Mouse (Mus musculus): ENCODE measurements around the gene Asb6. TPM values are rescaled to one million over a fixed set of nuclear protein-coding genes. Genes with fewer than 3 reads are reported as not detected.

Asb6 gene
- total RNA-seq (2017): 23.0 and 28.4 TPM in 2 replicates

DNA sequence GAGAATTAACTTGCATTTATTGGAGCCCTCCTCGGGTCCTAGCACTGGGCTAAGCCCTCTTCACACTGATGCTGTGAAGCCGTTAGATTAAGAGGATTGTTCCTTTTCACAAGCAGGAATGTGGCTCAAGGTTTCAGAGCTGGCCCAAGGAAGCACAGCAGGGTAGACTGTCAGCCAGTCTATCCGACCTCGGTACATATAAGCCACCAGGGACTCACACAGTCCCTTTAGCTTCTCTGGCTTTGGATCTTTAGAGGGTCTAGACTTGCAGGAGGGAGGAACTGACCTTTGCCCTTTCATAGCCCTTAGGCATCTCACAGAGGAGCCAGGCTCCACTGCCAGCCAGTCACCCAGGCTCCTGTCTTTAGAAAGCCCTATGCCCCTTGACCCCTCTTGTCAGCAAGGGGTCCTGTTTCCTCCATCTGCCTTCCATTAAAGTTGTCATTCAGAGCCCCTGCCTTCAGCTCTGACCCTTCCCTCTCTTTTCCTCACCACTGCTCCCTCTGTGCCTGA lies at the start of gene Asb6:
Asb6 (minus strand) TSS at position 51 of the 513 bp plus-strand sequence.
- no peak for ATAC-seq (ENCODE audit: extremely low read depth, insufficient number of reproducible peaks, low FRiP score, poor library complexity, severe bottlenecking)

DNA sequence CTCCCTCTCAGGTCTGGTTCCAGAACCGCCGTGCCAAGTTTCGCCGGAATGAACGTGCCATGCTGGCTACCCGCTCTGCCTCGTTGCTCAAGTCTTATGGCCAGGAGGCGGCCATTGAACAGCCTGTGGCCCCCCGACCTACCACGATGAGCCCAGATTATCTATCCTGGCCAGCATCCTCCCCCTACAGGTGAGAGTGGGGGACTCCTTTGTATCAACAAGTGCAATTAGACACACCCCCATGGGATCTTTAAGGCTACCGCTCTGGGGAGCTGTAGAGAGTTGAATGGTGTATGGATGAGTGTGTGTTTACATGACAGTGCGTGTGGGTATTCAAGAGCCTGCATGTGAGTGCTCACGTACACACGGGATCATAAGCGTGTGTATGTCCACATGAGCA lies 49.3 kb upstream of the Asb6 start:
- no peak for ATAC-seq (ENCODE audit: extremely low read depth, insufficient number of reproducible peaks, low FRiP score, poor library complexity, severe bottlenecking)

GRCm38 (mm10) chr2:30875621-30876432 lies 45.7 kb upstream of the Asb6 start:
- no peak for ATAC-seq (ENCODE audit: extremely low read depth, insufficient number of reproducible peaks, low FRiP score, poor library complexity, severe bottlenecking)

GRCm38 (mm10) chr2:30875096-30875495 lies 45.0 kb upstream of the Asb6 start:
- no peak for ATAC-seq (ENCODE audit: extremely low read depth, insufficient number of reproducible peaks, low FRiP score, poor library complexity, severe bottlenecking)

GRCm38 (mm10) chr2:30874445-30874844 lies 44.3 kb upstream of the Asb6 start:
- no peak for ATAC-seq (ENCODE audit: extremely low read depth, insufficient number of reproducible peaks, low FRiP score, poor library complexity, severe bottlenecking)

DNA sequence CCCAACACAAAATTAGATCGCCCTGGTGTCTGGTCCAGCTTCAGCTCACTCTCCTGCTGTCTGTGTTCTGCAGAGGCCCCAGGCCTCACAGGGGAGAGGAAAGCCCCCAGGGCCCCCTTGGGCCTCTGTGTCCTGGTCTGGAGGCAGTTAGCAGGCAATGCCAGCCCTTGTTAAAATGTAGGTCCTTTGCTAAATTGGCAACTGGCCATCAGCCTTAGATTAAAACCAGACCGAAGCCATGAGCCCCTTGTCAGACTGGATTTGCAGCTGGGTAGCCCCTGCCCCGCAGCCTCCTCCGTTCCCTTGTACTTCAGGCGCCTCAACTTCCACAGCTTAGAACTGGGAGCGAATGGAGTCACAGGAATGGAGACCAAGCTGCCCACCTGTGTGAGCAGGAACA lies 42.5 kb upstream of the Asb6 start:
- ATAC-seq (ENCODE audit: extremely low read depth, insufficient number of reproducible peaks, low FRiP score, poor library complexity, severe bottlenecking): no peak

GRCm38 (mm10) chr2:30870863-30871262 lies 40.7 kb upstream of the Asb6 start:
- ATAC-seq (ENCODE audit: extremely low read depth, insufficient number of reproducible peaks, low FRiP score, poor library complexity, severe bottlenecking): no peak

DNA sequence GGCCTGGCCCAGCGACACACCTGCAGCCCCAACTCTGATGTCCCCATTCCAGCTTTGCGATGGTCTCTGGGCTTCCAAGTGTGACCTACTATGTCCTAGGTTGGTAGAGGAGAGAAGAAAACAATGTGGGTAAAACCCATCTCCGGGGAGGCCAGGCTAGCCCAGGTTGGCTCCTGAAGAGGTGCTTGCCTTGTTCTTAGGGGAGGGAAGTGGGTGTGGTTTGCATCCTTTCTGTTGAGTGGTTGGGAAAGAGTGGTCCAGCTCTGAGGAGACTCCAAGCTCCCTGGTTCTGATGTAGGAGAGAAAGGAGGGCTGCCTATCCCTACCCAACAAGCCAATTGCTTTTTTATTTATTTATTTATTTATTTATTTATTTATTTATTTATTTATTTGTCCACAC lies 35.3 kb upstream of the Asb6 start:
- ATAC-seq (ENCODE audit: extremely low read depth, insufficient number of reproducible peaks, low FRiP score, poor library complexity, severe bottlenecking): no peak

DNA sequence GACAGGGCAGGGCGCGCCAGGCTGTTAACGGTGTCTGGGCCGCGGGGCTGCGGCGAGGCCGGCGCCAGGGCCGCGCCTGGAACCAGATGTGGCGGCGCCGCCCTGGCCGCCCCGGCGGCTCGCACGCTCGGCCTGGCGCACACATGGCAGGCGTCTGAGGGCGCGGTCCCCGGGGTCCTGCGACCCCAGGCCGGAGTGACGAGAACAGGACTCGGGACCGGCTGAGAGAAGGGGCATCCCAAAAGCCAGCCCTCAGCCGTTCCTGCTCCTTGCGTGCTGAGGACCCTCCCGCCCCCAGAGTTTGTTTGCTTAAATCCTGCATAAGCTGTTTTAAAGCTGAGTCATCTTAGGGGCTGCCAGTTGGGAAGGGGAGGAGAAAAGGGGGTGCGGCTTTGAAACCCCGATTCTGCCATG lies 34.8 kb upstream of the Asb6 start:
- no peak for ATAC-seq (ENCODE audit: extremely low read depth, insufficient number of reproducible peaks, low FRiP score, poor library complexity, severe bottlenecking)

GRCm38 (mm10) chr2:30863574-30863973 lies 33.4 kb upstream of the Asb6 start:
- ATAC-seq (ENCODE audit: extremely low read depth, insufficient number of reproducible peaks, low FRiP score, poor library complexity, severe bottlenecking): no peak

- no peak for ATAC-seq (ENCODE audit: extremely low read depth, insufficient number of reproducible peaks, low FRiP score, poor library complexity, severe bottlenecking)
These were observed 31.9 kb upstream of the Asb6 start for GRCm38 (mm10) chr2:30862081-30862480.

- ATAC-seq (ENCODE audit: extremely low read depth, insufficient number of reproducible peaks, low FRiP score, poor library complexity, severe bottlenecking): no peak
These were observed 29.6 kb upstream of the Asb6 start for GRCm38 (mm10) chr2:30859782-30860181.

- ATAC-seq (ENCODE audit: extremely low read depth, insufficient number of reproducible peaks, low FRiP score, poor library complexity, severe bottlenecking): no peak
These were observed 26.9 kb upstream of the Asb6 start for GRCm38 (mm10) chr2:30857076-30857475.

GRCm38 (mm10) chr2:30852771-30853313 lies 22.7 kb upstream of the Asb6 start:
- ATAC-seq (ENCODE audit: extremely low read depth, insufficient number of reproducible peaks, low FRiP score, poor library complexity, severe bottlenecking): no peak

- no peak for ATAC-seq (ENCODE audit: extremely low read depth, insufficient number of reproducible peaks, low FRiP score, poor library complexity, severe bottlenecking)
These were observed 20.4 kb upstream of the Asb6 start for GRCm38 (mm10) chr2:30850581-30850980.

DNA sequence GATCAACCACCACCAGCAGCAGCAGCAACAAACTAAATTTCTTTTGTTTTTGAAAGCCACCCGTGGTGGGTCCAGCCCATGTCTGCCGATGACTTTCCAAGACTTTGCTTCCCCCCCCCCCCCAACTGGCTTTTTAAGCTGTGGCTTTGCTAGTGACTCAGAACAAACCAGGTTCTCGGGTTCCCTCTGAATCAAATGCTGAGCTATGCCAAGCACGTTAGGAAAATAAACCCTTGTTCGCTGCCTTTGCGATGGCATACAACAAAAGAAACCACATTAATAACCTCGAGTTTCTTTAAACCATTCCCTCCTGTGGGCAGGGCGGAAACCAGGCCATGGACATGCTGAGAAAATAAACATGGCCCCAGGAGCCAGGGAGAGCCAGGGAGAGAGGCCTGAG lies 18.1 kb upstream of the Asb6 start:
- ATAC-seq (ENCODE audit: extremely low read depth, insufficient number of reproducible peaks, low FRiP score, poor library complexity, severe bottlenecking): no peak

- ATAC-seq (ENCODE audit: extremely low read depth, insufficient number of reproducible peaks, low FRiP score, poor library complexity, severe bottlenecking): no peak
These were observed 16.6 kb upstream of the Asb6 start for GRCm38 (mm10) chr2:30846723-30847122.

GRCm38 (mm10) chr2:30846236-30846635 lies 16.1 kb upstream of the Asb6 start:
- ATAC-seq (ENCODE audit: extremely low read depth, insufficient number of reproducible peaks, low FRiP score, poor library complexity, severe bottlenecking): no peak

GRCm38 (mm10) chr2:30845152-30846070 lies 15.3 kb upstream of the Asb6 start:
- no peak for ATAC-seq (ENCODE audit: extremely low read depth, insufficient number of reproducible peaks, low FRiP score, poor library complexity, severe bottlenecking)
